Mouse (Mus musculus): ENCODE results near the gene Madcam1.

The Madcam1 gene

DNA sequence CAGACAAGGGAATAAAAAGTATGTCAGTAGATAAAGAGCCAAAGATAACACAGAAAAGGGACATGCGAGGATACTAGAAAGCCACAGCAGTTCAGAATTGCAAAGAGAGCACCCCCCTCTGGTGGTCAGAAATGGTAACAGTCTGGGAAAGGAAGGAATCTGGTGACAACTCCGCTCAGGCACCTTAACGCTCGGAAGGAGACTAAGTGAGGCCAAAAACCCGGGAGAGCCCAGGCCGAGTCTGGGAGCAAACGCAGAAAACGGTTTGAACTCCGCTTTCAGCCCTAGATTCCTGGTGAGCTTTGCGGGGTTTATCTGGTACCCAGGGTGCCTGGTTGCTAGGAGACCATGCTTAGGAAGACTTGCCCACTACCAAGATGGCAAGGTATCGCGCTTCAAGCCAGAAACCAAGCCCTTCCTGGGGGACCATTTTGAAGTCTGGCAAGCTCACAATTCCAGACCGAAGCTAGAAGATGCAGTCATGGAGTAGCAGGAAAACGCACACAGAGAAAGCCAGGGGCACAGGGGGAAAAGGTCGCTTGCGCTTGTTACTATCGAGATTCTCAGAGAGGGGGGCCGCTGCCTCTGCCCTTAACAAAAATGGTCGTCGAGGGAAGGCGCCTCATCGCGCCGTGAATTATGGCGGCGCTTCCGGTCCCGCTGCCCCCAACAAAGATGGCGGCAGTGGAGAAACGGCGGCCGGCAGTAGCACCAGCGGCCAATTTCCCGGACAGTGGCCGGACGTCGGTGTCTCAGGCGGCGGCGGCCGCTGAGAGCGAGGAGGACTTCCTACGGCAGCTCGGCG, 4.6 kb downstream of the Madcam1 start, which contains the start of gene Tpgs1:
Gene Tpgs1 (plus strand): TSS at position 599 of the 805 bp plus-strand sequence.
- DNase-seq, result peak; percentile 96

GRCm38 (mm10) chr10:79669576-79670057, 5.3 kb downstream of the Madcam1 start:
- DNase-seq, result peak; percentile 80

- no peak for DNase-seq
Measured at GRCm38 (mm10) chr10:79670071-79670888, 5.9 kb downstream of the Madcam1 start.

- no peak for DNase-seq
Measured at GRCm38 (mm10) chr10:79671396-79672087, 7.2 kb downstream of the Madcam1 start.

DNA sequence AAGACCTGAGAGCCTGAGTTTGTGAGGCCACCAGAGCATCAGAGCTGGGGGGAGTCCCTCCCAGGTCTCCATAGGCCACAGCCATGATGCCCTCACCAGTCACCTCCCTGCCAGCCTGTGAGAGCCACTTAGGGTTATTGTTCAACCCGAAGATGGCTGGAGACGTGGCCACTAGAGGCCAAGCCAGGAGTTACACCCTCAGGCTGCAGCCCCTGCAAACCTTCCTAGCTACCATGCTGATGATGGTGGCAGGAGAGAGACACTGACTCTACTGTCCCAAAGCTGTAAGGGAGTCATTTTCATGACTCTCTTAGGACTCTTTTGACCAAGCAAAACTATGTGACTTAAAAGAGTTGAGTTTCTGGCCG, 7.7 kb downstream of the Madcam1 start:
- DNase-seq, result no peak

DNA sequence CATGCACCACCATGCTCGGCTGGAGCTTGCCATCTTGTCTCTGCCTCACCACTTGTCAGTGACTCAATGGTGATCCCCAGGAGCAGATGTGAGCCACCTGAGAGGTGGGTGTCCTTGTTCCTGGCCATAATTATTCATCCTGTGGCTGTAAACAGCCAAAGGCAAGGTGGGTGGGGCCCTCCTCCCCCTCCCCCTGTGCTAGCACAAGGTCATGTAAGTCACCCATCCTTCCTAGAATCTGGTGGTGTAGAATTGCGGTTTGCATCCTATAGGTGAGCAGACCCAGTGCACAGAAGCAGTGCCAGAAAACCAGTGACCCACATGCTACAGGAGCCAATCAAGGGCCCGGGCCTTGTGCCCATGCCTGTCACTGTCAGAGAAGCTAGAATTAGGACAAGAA, 8.7 kb downstream of the Madcam1 start:
- no peak for DNase-seq

DNA sequence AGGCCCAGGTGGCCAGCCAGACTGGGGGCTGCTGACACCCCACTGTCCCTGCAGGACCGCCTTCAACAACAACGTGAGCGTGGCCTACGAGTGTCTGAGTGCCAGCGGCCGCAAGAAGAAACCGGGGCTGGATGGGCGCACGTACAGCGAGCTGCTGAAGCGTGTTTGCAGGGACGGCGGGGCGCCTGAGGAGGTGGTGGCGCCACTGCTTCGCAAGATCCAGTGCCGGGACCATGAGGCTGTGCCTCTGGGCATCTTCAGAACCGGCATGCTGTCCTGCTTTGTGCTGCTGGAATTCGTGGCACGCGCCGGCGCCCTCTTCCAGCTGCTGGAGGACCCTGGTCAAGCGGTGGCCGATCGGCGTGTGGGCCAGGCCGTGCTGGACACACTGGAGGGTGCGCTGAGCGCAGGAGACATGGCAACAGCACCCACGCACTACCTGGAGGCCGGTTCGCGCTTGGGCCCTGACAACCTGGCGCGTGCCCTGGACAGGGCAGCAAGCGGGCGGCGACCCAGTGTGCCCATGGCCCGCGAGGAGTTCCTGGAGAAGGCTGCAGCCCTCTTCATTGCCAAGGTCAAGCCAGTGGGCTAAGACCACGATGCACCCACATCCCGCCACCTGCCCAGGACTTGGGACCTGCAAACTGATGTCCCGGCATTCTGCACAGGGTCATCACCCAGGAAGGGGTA, 11.1 kb downstream of the Madcam1 start:
- no peak for DNase-seq

DNA sequence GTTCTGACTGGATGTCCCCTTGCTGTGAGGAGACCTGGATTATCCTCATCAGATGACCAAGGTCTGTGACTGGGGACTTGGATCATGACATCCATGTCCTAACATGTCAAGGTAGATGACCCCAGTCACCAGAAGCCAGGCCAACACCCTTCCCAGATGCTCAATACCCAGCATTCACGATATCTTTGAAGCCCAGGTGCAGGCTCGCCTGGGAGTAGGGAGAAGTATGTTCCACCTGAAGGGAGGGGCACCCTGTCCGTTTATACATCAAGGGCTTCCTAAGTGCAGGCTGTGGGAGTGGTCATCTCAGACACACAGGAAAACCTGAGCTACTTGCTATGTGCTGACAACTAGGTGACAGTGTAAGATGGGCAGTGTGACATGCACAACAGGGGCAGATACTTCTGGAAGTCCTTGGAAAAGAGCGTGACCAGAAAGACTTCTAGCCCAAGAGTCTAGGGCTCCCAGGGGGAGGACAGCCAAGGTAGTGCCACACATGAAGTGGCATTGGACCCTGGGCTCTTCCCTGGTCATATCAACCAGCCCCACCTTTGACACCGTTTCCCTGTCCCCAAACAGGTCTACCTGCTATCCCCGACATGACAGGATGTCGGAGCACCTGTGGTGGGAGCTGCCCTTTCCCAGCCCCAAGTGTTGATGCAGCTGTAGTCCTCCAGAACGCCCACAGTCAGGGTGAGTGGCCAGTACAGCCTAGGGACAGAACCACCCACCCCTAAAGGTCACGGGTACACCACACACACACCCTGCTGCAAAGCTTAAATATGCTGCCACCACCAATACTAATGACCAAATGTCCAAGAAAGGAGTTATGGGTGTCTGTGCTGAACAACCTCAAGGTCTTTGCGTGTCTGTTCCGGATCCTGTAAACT, 16.5 kb downstream of the Madcam1 start:
- DNase-seq, result no peak

DNA sequence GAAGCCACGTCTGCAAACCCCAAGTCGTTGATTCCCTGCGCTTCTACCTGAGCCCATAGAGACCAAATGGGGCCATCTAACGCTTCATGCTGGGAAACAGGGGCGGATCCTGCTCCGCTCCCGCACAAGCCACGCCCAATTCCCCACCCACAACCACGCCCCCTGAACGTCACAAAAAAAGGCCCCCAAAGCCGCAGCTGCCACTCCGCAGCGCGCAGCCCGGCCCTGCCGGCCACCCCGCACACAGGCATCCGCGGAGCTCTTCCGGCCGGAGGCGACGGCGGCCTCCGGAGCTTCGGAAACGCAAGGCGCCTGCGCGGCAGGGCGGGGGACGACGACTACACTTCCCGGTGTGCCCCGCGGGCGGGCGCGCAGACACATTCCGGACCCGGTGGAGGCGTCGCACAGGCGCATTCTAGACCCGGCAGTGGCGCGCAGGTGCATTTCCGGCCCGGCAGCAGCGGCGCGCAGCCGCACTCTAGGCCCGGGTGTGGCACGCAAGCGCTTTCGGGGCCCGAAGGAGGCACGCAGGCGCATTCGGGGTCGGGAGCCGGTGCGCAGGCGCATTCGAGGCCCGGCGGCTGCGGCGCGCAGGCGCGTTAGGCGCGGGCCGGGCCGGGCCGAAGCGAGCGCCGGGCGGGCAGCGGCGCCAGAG, 17.4 kb downstream of the Madcam1 start, which contains the start of gene Cdc34:
Gene Cdc34 (plus strand): TSS at position 605 of the 655 bp plus-strand sequence.
- peak; percentile 99 for DNase-seq

DNA sequence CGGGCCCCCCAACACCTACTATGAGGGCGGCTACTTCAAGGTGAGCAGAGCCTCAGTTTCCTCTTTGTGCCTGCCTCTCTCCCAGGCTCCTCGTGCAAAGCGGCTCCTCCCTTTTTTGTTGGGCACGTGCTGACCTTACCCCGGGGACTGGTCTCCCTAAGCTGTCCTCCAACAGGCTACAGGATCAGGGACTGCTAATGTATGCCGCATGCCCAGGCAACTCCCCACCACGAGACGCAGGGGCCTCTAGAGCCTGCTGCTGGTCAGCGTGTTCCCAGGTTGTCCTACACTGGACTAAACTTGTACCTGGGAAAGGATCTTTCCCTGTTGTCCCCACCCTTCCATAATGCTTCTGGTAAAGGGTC, 18.2 kb downstream of the Madcam1 start:
- DNase-seq, result no peak

GRCm38 (mm10) chr10:79682916-79683582, 18.7 kb downstream of the Madcam1 start:
- peak; percentile 75 for DNase-seq

- peak; percentile 29 for DNase-seq
Measured at GRCm38 (mm10) chr10:79683726-79684640, 19.6 kb downstream of the Madcam1 start.

- no peak for DNase-seq
Measured at GRCm38 (mm10) chr10:79684770-79685600, 20.6 kb downstream of the Madcam1 start.

DNA sequence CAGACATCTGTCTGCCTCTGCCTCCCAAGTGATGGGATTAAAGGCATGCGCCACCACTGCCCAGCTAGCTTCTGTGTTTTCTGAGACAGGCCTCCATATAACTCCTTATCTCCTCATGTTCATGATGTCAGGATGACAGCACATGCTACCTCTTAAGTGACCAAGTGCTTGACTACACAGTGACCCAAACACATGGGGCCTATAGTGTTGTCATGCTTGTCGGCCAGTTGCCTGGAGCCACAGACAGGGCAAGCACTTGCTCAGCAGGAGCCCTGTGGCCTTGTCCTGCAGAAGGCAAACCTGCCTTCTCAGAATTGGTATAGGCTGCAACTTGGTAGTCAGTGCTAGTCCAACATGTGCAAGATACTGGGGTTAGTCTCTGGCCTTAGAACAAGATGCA, 21.9 kb downstream of the Madcam1 start:
- no peak for DNase-seq

- no peak for DNase-seq
Measured at GRCm38 (mm10) chr10:79686691-79687090, 22.3 kb downstream of the Madcam1 start.

- DNase-seq, result no peak
Measured at GRCm38 (mm10) chr10:79687513-79687912, 23.2 kb downstream of the Madcam1 start.

DNA sequence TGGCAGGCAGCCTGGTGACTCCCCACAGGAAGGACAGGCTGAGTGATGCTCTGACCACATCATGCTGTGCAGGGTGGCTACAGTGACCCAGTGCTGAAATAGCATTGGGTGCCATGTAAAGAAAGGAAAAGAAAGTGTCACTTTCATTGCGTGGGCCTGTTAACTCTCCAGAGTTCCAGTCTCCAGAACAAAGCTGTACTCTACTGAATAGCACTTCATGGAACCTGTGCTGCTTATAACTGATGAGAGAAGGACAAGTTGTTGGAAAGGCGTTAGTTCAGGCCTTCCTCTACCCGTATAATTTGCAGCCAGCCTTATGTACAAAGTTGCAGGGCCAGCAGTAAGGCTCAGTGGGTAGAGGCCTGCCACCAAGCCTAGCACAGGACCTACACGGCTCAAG, 24.4 kb downstream of the Madcam1 start, which contains the start of gene Gzmm:
Gene Gzmm (plus strand): TSS at position 301 of the 400 bp plus-strand sequence.
- DNase-seq, result no peak

DNA sequence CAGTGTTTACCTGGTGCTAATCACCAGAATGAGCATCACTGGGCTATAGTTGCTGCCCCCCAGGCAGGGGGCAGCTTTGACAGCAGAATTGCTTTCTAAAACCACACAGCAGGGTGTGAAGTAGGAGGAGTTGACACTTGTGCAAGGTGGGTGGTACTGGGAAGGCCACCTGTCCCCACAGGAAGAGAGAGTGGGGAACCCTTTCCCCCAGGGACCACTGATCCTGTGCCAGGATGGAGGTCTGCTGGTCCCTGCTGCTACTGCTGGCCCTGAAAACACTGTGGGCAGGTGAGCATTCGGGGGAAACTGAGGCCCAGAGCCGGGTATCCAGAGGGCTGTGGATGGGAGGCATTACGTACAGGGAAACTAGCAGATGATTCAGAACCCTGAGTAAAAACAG, 24.8 kb downstream of the Madcam1 start:
- DNase-seq, result no peak

Measured in kidney, adult 18-20 months (tissue).